Mouse (Mus musculus) stomach, embryonic 15.5 days (tissue): ENCODE data around the gene Fars2. TPM values are rescaled to one million over a fixed set of nuclear protein-coding genes. Genes with fewer than 3 reads are reported as not detected.

ENCODE experiments used
- ATAC-seq: fragments of 200-750 bp; cut with Nextera tagmentation; 2 replicates; pipeline ENCODE4 v1.8.0; 2017; ENCODE audit warnings: low read depth, moderate number of reproducible peaks, moderate TSS enrichment; ENCODE audit not compliant: insufficient read depth, low FRiP score
- H3K27ac ChIP-seq: fragments of 300-500 bp; sonication (generic); 2 replicates; pipeline ENCODE4 v1.5.1; 2015; ENCODE audit warnings: mild to moderate bottlenecking, inconsistent platforms
- H3K27me3 ChIP-seq: fragments of 300-500 bp; sonication (generic); replicated peaks from 2 replicates; pipeline ENCODE4 v1.6.1; 2015; ENCODE audit warnings: inconsistent platforms
- H3K36me3 ChIP-seq: fragments of 300-500 bp; sonication (generic); 2 replicates; pipeline ENCODE4 v1.6.1; 2015; ENCODE audit warnings: inconsistent platforms
- H3K4me1 ChIP-seq: fragments of 300-500 bp; sonication (generic); 2 replicates; pipeline ENCODE4 v1.6.1; 2015; ENCODE audit warnings: inconsistent platforms
- H3K4me2 ChIP-seq: fragments of 300-500 bp; sonication (generic); 2 replicates; pipeline ENCODE4 v1.6.1; 2015; ENCODE audit warnings: mild to moderate bottlenecking, inconsistent platforms
- H3K4me3 ChIP-seq: fragments of 300-500 bp; sonication (generic); replicated peaks from 2 replicates; pipeline ENCODE4 v1.5.1; 2015; ENCODE audit warnings: inconsistent platforms
- H3K9ac ChIP-seq: fragments of 300-500 bp; sonication (generic); 2 replicates; pipeline ENCODE4 v1.6.1; 2015; ENCODE audit warnings: inconsistent platforms
- H3K9me3 ChIP-seq: fragments of 300-500 bp; sonication (generic); 2 replicates; pipeline ENCODE4 v1.6.1; 2016; ENCODE audit warnings: inconsistent platforms
- WGBS: fragments of 180-500 bp; shearing (Covaris S2); methylation state at CpG from one replicate; pipeline ENCODE4 v1.1.7; 2015; 5-methylcytosine and 5-hydroxymethylcytosine counted together
- polyA plus RNA-seq: library from polyadenylated mRNA; unstranded; fragments of >200 nt; fragmentation: Nextera tagmentation; extraction: Ambion mirVana; gene quantifications from 2 replicates; pipeline ENCODE4 v1.2.1, GENCODE M21; 2015

Gene Fars2
- polyA plus RNA-seq, 1 experiment from 2014 or later = 39.5 TPM

- 57% methylated on average over 2 of the region's 2 CpGs for WGBS
Measured at GRCm38 (mm10) chr13:36489365-36489764, 372.2 kb downstream of the Fars2 start.

DNA sequence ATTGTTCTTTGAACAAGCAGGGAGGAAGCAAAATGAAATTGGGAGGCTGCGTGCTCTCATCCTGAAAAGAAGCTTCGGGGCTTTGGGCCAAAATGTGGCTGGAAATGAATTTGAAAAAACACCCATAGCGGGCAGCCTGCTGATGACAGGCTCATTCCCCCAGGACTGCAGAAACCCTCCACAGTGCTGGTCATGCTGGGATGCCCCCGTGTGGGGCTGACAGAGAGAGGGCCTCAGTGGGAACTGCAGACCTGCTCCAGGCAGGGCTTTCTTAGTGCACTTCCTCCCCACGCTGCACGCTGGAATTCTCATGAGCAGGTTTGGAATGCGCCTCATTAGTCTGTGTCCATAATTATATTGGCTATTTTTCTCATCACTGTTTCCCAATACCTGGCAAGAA is 373.4 kb downstream of the Fars2 start:
- H3K4me3 ChIP-seq = no peak overlapping the region
- ATAC-seq = no peak
- WGBS = 61% methylated on average over 7 of the region's 7 CpGs
- H3K4me2 ChIP-seq = no peak overlapping the region
- H3K27ac ChIP-seq = no peak overlapping the region
- no peaks in the 10 kb centered on the region for H3K36me3 ChIP-seq
- no peak overlapping the region for H3K9ac ChIP-seq
- no peaks in the 10 kb centered on the region for H3K9me3 ChIP-seq
- H3K4me1 ChIP-seq = no peaks in the 10 kb centered on the region
- no peaks in the 10 kb centered on the region for H3K27me3 ChIP-seq

More at GRCm38 (mm10) chr13:36489365-36489764, 372.2 kb downstream of the Fars2 start:
- Histone ChIP-seq H3K4me1 (no peaks in the 10 kb centered on the region), H3K27ac (no peak overlapping the region), H3K27me3 (no peaks in the 10 kb centered on the region), H3K4me3 (no peak overlapping the region), H3K4me2 (no peak overlapping the region), H3K9ac (no peak overlapping the region), H3K36me3 (no peaks in the 10 kb centered on the region), H3K9me3 (no peaks in the 10 kb centered on the region)
- ATAC-seq = no peak

- H3K9ac ChIP-seq = no peak overlapping the region
- H3K36me3 ChIP-seq = no peaks in the 10 kb centered on the region
- no peak overlapping the region for H3K4me2 ChIP-seq
- 60% methylated on average over 3 of the region's 3 CpGs for WGBS
- no peak overlapping the region for H3K4me3 ChIP-seq
- no peaks in the 10 kb centered on the region for H3K4me1 ChIP-seq
- H3K27ac ChIP-seq = no peak overlapping the region
- ATAC-seq = no peak
- H3K9me3 ChIP-seq = no peaks in the 10 kb centered on the region
- H3K27me3 ChIP-seq = no peaks in the 10 kb centered on the region
Measured at GRCm38 (mm10) chr13:36492397-36492796, 375.2 kb downstream of the Fars2 start.

GRCm38 (mm10) chr13:36493294-36493693 is 376.1 kb downstream of the Fars2 start:
- H3K9ac ChIP-seq = no peak overlapping the region
- no peak overlapping the region for H3K4me2 ChIP-seq
- no peaks in the 10 kb centered on the region for H3K4me1 ChIP-seq
- no peak overlapping the region for H3K27ac ChIP-seq
- H3K4me3 ChIP-seq = no peak overlapping the region
- H3K9me3 ChIP-seq = no peaks in the 10 kb centered on the region
- 53% methylated on average over 2 of the region's 2 CpGs for WGBS
- H3K36me3 ChIP-seq = no peaks in the 10 kb centered on the region
- no peak for ATAC-seq
- H3K27me3 ChIP-seq = no peaks in the 10 kb centered on the region

- Histone ChIP-seq H3K4me3 (no peak overlapping the region), H3K4me2 (no peak overlapping the region), H3K27ac (no peak overlapping the region), H3K9me3 (no peaks in the 10 kb centered on the region), H3K4me1 (no peaks in the 10 kb centered on the region), H3K36me3 (no peaks in the 10 kb centered on the region), H3K9ac (no peak overlapping the region), H3K27me3 (no peaks in the 10 kb centered on the region)
- ATAC-seq = no peak
- WGBS = 79% methylated on average over 7 of the region's 7 CpGs
Measured at GRCm38 (mm10) chr13:36493762-36494161, 376.6 kb downstream of the Fars2 start.

GRCm38 (mm10) chr13:36495980-36496379 is 378.8 kb downstream of the Fars2 start:
- Histone ChIP-seq H3K9ac (no peak overlapping the region), H3K4me2 (no peak overlapping the region), H3K36me3 (no peaks in the 10 kb centered on the region), H3K4me3 (no peak overlapping the region), H3K9me3 (no peaks in the 10 kb centered on the region), H3K27me3 (no peaks in the 10 kb centered on the region), H3K27ac (no peak overlapping the region), H3K4me1 (no peaks in the 10 kb centered on the region)
- WGBS = 93% methylated on average over 2 of the region's 2 CpGs
- no peak for ATAC-seq

DNA sequence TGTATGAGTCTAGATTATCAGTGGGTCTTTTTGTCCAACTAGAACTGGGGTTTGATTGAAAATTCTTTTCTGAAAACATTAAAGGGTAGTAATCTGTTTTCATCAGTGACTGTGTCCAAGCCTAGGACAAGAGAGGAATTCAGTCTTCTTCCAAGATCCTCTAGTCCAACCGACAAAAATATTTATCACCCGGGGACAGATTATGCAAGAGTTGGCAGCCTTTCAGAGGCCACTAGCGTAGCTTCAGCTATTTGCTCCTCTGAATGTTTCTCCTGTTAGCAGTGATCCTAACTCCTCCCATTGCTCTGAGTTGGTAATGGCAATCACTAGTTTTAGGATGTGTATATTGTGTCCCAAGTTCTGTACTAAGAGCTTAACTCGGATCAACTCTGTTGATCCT is 380.1 kb downstream of the Fars2 start:
- Histone ChIP-seq H3K4me2 (no peak overlapping the region), H3K27ac (no peak overlapping the region), H3K4me1 (no peaks in the 10 kb centered on the region), H3K36me3 (no peaks in the 10 kb centered on the region), H3K27me3 (no peaks in the 10 kb centered on the region), H3K4me3 (no peak overlapping the region), H3K9me3 (no peaks in the 10 kb centered on the region), H3K9ac (no peak overlapping the region)
- 46% methylated on average over 4 of the region's 4 CpGs for WGBS
- no peak for ATAC-seq

DNA sequence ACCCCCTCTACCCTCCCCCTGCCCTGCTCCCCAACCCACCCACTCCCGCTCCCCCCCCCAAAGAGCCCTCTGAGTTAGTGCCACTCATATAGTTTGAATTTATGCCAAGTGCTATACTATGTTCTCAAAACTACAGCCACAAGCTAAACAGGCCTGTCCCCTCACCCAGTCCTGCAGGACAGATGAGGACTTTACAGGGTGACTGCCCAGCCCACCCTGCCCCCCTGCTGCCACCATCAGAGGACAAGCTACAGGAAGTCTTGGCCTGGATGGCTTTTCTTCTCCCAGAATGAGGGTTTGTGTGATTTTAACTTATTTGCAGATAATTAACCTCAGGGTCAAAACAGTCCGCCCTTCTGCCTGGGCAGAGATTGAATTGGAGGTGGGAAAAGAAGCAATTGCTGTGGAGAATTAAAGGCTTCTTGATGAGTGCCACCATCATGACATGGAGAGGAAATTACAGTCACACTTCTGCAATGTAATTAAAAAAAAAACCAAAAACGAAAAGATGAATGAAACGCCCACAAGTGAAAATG is 383.2 kb downstream of the Fars2 start:
- ATAC-seq = no peak
- no peaks in the 10 kb centered on the region for H3K27me3 ChIP-seq
- no peak overlapping the region for H3K9ac ChIP-seq
- H3K36me3 ChIP-seq = no peaks in the 10 kb centered on the region
- H3K4me3 ChIP-seq = no peak overlapping the region
- no peaks in the 10 kb centered on the region for H3K4me1 ChIP-seq
- 69% methylated on average over 4 of the region's 4 CpGs for WGBS
- H3K27ac ChIP-seq = no peak overlapping the region
- no peaks in the 10 kb centered on the region for H3K9me3 ChIP-seq
- no peak overlapping the region for H3K4me2 ChIP-seq

DNA sequence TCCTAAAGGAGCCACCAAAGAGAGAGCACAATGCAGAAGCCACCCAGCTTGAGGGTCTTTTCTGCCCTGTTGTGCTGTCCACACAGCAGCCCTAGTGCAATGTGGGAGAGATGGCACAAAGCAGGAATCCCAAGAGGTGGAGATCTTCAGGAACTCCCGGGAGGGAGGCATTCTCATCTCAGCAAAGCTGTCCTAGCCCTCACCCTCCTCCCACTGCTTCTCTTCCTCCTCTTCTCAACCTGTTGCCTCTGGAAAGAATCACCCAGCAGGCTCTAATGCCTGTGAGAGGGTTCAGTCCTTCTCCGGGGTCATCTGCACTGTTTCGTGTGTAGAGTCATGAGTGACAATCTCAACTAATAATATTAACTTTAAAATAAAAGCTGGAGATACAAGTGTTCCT is 386.3 kb downstream of the Fars2 start:
- Histone ChIP-seq H3K9ac (no peak overlapping the region), H3K4me1 (no peaks in the 10 kb centered on the region), H3K9me3 (no peaks in the 10 kb centered on the region), H3K27me3 (no peaks in the 10 kb centered on the region), H3K4me3 (no peak overlapping the region), H3K4me2 (no peak overlapping the region), H3K36me3 (no peaks in the 10 kb centered on the region), H3K27ac (no peak overlapping the region)
- WGBS = 75% methylated on average over 3 of the region's 3 CpGs
- no peak for ATAC-seq

DNA sequence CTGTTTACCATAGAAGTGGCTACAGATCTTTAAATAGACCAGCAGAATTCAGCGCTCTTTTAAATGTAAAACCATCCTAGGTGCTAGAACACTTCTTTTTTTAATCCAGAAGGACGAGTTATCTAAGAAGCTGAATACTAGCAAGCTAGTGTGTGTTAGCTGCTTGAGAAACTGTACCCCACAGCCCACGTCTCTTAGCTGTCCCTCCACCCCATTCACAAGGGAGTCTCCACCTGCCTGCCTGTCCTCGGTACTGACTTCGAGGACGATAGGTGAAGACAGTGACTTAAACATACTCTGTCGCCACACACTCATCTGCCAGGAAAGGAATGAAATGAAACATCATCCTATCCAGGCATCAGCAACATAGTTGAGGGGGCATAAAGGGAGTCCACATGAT is 386.8 kb downstream of the Fars2 start:
- ATAC-seq = no peak
- 87% methylated on average over 7 of the region's 7 CpGs for WGBS
- H3K27me3 ChIP-seq = no peaks in the 10 kb centered on the region
- H3K4me3 ChIP-seq = no peak overlapping the region
- no peak overlapping the region for H3K27ac ChIP-seq
- H3K9me3 ChIP-seq = no peaks in the 10 kb centered on the region
- H3K4me2 ChIP-seq = no peak overlapping the region
- H3K9ac ChIP-seq = no peak overlapping the region
- no peaks in the 10 kb centered on the region for H3K4me1 ChIP-seq
- H3K36me3 ChIP-seq = no peaks in the 10 kb centered on the region

GRCm38 (mm10) chr13:36505730-36506129 is 388.5 kb downstream of the Fars2 start:
- no peaks in the 10 kb centered on the region for H3K9me3 ChIP-seq
- no peak overlapping the region for H3K27ac ChIP-seq
- H3K4me3 ChIP-seq = no peak overlapping the region
- no peak for ATAC-seq
- H3K9ac ChIP-seq = no peak overlapping the region
- WGBS = 89% methylated on average over 6 of the region's 6 CpGs
- no peak overlapping the region for H3K4me2 ChIP-seq
- H3K27me3 ChIP-seq = no peaks in the 10 kb centered on the region
- H3K36me3 ChIP-seq = no peaks in the 10 kb centered on the region
- H3K4me1 ChIP-seq = no peaks in the 10 kb centered on the region

GRCm38 (mm10) chr13:36506315-36506714 is 389.1 kb downstream of the Fars2 start:
- H3K4me1 ChIP-seq = no peaks in the 10 kb centered on the region
- WGBS = 71% methylated on average over 5 of the region's 5 CpGs
- no peaks in the 10 kb centered on the region for H3K9me3 ChIP-seq
- no peaks in the 10 kb centered on the region for H3K36me3 ChIP-seq
- H3K4me3 ChIP-seq = no peak overlapping the region
- H3K9ac ChIP-seq = no peak overlapping the region
- ATAC-seq = no peak
- H3K4me2 ChIP-seq = no peak overlapping the region
- H3K27ac ChIP-seq = no peak overlapping the region
- no peaks in the 10 kb centered on the region for H3K27me3 ChIP-seq

DNA sequence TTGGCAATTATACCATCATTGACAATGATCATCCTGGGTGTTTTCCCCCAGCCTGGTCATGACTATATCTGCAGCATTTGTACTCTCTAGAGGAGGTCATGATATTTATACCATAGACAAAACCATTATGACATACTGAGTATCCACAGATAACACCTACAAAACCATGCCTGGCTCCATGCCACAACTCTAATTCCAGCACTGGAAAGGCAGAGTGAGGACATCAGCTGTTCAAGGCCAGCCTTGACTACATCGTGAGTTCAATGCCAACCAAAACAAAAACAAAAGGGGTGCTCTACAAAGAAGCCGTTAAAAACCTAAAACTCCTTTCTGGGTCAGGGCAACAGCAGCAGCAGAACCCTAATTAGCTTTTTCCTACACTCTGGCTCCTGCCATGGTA is 392.9 kb downstream of the Fars2 start:
- Histone ChIP-seq H3K27ac (no peak overlapping the region), H3K36me3 (no peaks in the 10 kb centered on the region), H3K4me3 (no peak overlapping the region), H3K4me2 (no peak overlapping the region), H3K9me3 (no peaks in the 10 kb centered on the region), H3K4me1 (no peaks in the 10 kb centered on the region), H3K27me3 (no peaks in the 10 kb centered on the region), H3K9ac (no peak overlapping the region)
- no peak for ATAC-seq
- WGBS = 85% methylated on average over 2 of the region's 2 CpGs
